Mouse (Mus musculus) left cerebral cortex, postnatal 36 days (tissue): ENCODE data around the gene Kcnab1. TPM values are rescaled to one million over a fixed set of nuclear protein-coding genes. Genes with fewer than 3 reads are reported as not detected.
"Not testable (repeated sequence)": the region's sequence is repeated elsewhere in the genome, so short reads cannot be mapped to it uniquely, and the experiment has no call there.

Source experiments
- DNase-seq, 2 experiments: peaks; one replicate each; pipeline ENCODE4 v3.0.0; 2021 to 2022; ENCODE audit warnings: low spot score in 2 of 2, mixed read lengths in 1 of 2
- intact Hi-C: fragments of 180-260 bp; cut with DNase I; formaldehyde crosslinking; loops from one replicate; pipeline ENCODE4 v1.15.1; 2025
- total RNA-seq, 2 experiments: library from RNA; stranded (reverse); gene quantifications; 2 replicates each; pipeline ENCODE4 v1.2.3; 2021

The Kcnab1 gene
- total RNA-seq, 2 experiments from 2014 or later, result 85.7 to 89.1 TPM

DNA sequence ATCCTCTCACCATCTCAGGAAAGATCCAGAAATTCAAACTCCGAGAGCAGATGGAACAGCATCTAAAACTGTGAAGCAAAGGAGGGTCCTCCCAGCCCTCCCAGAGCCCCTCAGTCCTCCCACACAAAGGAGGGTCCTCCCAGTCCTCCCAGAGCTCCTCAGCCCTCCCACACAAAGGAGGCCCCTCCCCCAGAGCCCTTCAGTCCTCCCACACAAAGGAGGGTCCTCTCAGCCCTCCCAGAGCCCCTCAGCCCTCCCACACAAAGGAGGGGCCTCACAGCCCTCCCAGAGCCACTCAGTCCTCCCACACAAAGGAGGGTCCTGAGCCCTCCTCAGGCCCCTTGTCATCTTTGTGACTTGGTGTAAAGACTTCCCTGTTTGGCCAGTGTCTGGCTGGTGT is 285.9 kb downstream of the Kcnab1 start:
- intact Hi-C loops, DNase-seq: not testable (repeated sequence)

DNA sequence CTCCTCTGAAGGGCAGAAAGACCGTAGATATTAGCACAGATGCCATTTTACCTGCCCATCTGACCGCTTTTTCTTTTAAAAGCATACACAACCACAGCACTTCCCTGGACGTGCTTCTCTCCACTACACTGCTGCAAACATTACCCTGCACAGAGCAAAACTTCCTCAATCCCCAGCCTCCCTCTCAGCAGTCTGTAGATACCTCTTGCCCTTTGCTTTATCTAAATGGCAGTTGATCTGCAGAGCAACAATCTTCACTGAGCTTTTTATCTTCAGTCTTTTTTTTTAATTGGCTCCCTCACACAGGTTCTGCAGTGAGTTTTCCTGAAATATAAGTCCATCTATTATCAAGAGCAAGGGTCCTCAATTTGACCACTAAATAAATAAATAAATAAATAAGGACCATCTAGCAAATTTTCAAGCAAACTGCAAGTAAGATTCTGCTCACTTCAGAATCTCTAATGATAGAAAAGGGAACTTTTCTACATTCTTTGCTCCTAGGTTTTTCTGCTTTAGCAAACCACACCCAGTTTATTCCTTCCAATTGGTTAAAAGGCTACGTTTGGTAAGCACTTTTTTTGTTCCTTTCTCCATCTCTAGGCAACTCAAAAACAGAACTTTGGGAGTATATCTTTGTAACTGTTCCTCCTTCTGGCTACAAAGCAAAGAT is 287.8 kb downstream of the Kcnab1 start:
- intact Hi-C loops, result no loop called here
- no peak for DNase-seq

DNA sequence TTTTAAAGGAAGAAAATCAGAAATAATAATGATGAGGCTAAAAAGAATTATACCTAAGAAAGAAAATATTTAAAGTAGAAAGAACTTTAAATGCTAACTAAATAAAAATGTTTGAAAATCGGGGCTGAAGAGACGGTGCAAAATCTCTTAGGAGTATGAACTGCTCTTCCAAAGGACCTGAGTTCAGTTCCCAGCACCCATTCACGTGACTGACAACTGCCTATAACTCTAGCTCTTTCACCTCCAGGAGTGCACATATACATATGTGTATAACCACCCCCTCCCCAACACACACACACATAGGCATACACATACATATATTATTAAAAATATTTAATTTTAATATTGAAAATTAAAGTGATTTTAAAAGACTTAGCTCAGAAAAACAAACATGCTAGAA is 288.4 kb downstream of the Kcnab1 start:
- no peak for DNase-seq
- intact Hi-C loops, result no loop called here

DNA sequence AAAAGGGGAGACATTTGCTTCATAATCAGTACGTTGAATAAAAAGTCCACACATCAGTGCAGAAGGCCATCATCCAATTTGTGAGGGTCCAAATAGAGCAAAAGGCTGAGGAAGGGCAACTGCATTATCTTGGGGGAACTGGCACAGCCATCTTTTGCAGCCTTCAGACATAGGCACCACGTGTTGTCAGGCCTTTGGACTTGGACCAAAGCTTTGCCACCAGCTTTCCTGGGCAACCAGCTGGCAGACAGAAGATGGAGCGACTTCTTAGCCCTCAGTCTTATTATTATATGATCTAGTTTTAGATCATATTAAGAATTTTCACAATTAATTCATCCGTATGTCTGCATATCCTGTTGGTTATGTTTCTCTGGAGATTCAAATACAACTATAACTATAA is 296.6 kb downstream of the Kcnab1 start:
- intact Hi-C loops, result no loop called here
- no peak for DNase-seq

DNA sequence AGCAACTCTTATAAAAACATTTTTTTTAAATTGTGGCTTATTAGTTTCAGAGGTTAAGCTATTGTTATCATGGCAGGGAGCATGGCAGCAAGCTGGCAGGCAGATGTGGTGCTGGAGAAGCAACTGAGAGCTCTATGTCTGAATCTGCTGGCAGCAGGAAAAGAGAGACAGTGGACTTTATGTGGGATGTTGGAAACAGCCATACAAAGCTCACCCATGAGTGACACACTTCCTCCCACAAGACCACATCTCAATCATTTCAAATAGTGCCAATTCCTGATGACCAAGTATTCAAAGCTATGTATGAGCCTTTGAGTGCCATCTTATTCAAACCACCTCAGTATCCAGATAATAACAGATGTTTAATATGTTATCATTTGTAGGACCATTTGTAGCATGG is 298.7 kb downstream of the Kcnab1 start:
- intact Hi-C loops, result no loop called here
- DNase-seq, result no peak

DNA sequence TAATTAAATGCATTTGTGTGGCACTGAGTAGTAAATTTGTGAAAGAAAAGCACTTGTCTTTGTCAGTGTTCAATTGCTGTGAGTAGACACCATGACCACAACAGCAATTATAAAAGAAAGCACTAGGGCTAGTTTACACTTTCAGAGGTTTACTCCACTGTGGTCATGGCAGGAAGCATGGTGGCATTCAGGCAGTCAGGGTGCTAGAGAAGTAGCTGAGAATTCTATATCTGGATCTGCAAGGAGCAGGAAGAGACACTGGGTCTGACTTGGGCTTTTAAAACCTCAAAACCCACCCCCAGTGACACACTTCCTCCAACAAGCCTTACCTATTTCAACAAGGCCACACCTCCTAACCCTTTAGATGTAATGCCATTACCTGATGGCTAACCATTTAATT is 307.4 kb downstream of the Kcnab1 start:
- no peak for DNase-seq
- intact Hi-C loops, result no loop called here

DNA sequence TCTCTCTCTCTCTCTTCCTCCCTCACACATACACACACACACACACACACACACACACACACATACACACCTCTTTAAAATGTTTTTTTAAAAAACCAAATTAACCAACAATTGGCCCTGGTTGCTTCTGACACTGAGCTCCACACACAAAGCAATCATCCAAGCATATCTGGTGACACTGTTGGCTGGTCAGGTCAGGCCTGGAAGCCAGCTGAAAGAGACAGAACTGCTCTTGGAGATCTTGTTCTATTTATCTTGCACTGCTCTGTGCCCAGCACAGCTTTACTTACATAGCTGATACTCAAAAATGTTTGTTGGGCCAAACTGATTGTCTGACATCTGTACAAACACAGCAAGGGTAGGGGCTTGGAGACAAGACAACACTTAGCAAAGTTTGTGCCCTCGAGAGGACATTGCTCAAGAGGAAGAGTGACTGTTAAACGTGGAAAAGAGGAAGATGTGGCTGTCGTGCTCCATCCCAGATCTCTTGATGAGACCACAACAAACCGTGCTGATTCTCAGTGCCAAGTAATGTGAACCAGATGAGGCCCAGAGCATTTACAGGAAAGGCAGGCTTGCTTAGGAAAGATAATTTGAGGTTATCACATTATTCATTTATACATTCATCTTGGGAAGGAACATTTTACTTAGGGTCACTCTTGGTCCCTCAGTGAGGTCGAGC is 308.9 kb downstream of the Kcnab1 start:
- no peak for DNase-seq

DNA sequence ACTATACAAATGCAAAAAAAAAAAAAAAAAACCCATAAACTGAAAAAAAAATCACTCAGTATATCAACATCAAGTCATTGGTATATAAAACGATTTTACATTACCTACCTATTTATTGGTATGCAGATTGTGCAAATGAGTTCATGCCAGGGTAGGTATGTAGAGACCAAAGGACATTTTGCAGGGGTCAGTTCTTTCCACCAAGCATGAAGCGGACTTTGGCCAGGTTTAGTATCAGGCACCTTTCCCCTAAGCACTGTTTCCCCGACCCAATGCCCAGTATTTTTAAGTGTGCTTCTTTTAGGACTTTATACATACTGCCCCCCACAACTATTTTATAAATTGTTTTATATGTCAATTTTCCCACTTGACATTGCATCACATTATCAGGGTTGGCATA is 310.5 kb downstream of the Kcnab1 start:
- no peak for DNase-seq
- intact Hi-C loops, result no loop called here

More for the DNA sequence above, 308.9 kb downstream of the Kcnab1 start:
- intact Hi-C loops, result no loop called here
